Mouse (Mus musculus): ENCODE results near the gene Mob1b. TPM values are rescaled to one million over a fixed set of nuclear protein-coding genes. Genes with fewer than 3 reads are reported as not detected.

Gene Mob1b
- polyA plus RNA-seq (2014; fragmentation: Illumina TruSeq; extraction: RNeasy Lipid Tissue Mini Kit (QIAGEN cat#74804); ENCODE audit: low read depth, low replicate concordance) = 46.1 TPM

DNA sequence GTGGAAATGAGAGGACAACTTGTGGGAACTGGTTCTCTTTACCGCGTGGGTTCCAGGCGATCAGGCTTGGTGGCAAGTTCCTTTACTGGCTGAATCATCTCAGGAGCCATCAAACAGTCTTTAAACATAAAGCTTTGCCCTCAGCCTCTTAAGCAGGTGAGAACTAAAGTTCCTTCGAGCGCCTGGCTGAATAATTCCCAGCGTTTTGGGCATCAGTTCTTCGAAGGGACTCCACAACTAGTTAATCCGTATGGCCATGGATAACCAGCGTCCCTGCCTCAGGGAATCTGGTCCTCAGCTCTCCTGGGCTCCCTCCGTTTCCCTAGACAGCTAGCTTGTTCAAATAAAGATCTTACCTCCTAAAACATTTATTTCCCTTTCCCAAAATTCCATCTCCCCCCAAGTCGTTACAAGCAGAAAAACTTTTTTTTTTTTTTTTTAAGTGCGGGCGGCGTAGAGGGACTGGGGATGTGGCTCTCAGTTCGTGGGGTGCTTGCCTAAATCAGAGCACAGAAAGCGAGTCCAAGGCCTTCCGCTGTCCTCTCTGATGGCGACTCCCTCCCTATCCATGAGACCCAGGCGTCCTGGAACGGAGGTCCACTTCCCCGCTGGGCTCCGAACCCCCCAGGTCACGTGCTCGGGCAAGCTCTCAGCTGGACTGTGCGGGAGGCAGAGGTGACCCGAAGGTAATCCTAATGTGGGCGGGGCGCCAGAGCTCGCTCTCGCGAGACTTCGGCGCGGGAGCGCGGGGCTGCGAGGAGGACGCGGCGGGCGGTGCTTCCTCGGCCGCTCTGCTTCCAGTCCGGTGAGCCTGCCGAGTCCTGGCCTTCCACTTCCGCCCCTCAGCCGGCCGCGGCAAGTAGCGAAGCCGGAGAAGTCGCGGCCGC, at the start of gene Mob1b:
Mob1b (plus strand) TSS at position 740 of the 887 bp plus-strand sequence.

DNA sequence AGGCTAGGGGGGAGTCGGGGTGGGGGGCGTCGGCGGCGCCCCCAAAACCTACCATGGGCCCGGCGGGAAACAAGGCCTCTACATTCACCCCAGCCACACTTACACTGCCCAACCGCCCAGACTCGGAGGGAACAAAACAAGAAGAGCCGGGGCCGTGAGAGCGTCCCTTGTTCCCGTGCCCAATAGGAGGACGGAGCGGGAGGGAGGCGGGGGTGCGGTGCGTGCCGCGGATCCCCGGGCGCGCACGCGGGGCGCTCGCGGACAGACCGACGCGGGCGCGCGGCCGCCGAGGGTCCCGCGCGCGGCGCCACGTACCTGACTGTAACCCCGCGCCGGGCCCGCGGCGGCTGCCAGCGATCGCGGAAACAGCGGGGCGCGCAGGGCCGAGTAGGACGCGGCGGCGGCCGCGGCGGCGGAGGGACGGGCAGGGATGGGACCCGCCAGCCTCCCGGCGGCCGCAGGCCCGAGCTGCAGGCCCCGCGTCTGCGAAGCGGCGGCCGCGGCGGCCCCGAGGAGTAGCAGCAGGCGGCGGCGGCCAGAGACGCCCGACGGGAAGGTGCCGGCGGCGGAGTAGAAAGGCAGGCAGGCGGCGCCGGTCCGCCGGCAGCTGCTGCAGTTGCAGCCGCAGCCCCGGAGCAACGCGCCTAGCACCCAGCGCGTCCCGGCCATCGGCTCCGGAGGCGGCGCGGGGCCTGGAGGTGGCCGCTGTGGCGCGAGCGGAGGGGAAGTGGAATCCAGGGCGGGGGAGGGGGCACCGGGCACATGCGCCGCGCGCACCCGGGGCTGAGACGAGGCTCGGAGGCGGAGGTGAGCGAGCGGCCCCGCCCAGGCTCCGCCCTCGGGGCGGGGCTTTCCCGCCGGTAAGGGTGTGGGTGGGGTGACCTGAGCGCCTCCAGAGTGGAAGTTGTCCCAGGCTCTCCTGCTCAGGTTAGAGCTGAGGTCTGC, 44.9 kb upstream of the Mob1b start, which contains the start of gene Grsf1:
Grsf1 (minus strand) TSS at position 729 of the 945 bp plus-strand sequence.

DNA sequence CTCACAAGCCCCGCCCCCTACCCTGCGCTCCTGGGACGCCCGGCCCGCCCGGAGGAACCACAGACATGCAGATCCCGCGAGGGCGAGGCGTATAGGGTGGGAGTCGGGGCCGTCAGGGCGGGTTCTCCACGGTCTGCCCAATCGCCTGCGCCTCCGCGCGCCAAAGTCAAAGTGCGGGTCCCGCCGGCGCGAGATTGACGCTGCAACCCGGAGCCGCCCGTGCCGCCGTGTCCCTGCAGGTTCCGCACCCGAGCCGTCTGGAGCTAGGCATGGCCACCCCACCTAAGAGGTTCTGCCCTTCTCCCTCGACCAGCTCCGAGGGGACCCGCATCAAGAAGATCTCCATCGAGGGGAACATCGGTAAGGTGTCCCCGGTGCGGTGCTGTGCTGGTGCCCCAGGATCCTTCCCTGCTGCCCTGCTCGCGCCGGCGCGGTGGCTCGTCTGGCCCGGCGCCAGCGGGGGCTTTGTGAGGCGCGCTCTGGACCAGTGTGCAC, 44.4 kb downstream of the Mob1b start, which contains the start of gene Dck:
Dck (plus strand) TSS at position 10 of the 495 bp plus-strand sequence.

Other genes with a start within 250 kb of the Mob1b start
- not detected for gene Enam, start 232.9 kb upstream of the Mob1b start, polyA plus RNA-seq (2014; fragmentation: Illumina TruSeq; extraction: RNeasy Lipid Tissue Mini Kit (QIAGEN cat#74804); ENCODE audit: low read depth, low replicate concordance)
- gene Jchain, start 193.0 kb upstream of the Mob1b start, polyA plus RNA-seq (2014; fragmentation: Illumina TruSeq; extraction: RNeasy Lipid Tissue Mini Kit (QIAGEN cat#74804); ENCODE audit: low read depth, low replicate concordance) = 3.9 TPM
- gene Utp3, start 166.4 kb upstream of the Mob1b start, polyA plus RNA-seq (2014; fragmentation: Illumina TruSeq; extraction: RNeasy Lipid Tissue Mini Kit (QIAGEN cat#74804); ENCODE audit: low read depth, low replicate concordance) = 52.2 TPM
- 46.2 TPM for gene Rufy3, start 155.8 kb upstream of the Mob1b start, polyA plus RNA-seq (2014; fragmentation: Illumina TruSeq; extraction: RNeasy Lipid Tissue Mini Kit (QIAGEN cat#74804); ENCODE audit: low read depth, low replicate concordance)
- gene Grsf1, start 44.7 kb upstream of the Mob1b start, polyA plus RNA-seq (2014; fragmentation: Illumina TruSeq; extraction: RNeasy Lipid Tissue Mini Kit (QIAGEN cat#74804); ENCODE audit: low read depth, low replicate concordance) = 171 TPM
- gene Dck, start 44.1 kb downstream of the Mob1b start, polyA plus RNA-seq (2014; fragmentation: Illumina TruSeq; extraction: RNeasy Lipid Tissue Mini Kit (QIAGEN cat#74804); ENCODE audit: low read depth, low replicate concordance) = 6.6 TPM
- 57.0 TPM for gene Slc4a4, start 166.0 kb downstream of the Mob1b start, polyA plus RNA-seq (2014; fragmentation: Illumina TruSeq; extraction: RNeasy Lipid Tissue Mini Kit (QIAGEN cat#74804); ENCODE audit: low read depth, low replicate concordance)

All from liver, adult 10 weeks (tissue).